Mouse (Mus musculus): ENCODE results near the gene Foxp2. TPM values are rescaled to one million over a fixed set of nuclear protein-coding genes. Genes with fewer than 3 reads are reported as not detected.

The Foxp2 gene
- polyA plus RNA-seq, 1 experiment, result not detected

DNA sequence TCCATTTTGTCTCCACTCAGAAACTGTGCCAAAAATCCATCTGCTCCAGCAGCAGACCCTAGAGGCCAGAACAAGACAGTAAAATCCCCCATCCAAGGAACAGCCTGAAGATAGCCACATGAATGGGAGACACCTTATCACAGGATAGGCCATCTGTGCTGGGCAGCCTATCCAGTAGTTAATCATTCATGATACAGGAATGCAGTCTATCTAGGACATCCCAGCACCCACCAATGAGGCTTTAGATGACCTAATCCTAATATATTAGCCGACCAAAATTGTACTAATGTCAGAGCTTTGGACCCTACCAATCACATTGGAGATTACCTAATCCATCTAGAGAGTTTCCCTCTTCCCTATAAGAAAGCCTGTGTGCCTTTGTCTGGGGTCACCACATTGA, 565.5 kb downstream of the Foxp2 start:
- WGBS, result 33% methylated on average over 1 of the region's 1 CpGs
- Histone ChIP-seq H3K4me3 (ENCODE audit: insufficient read depth, low read depth, low read length) (no peak overlapping the region), H3K4me1 (ENCODE audit: control insufficient read depth, insufficient read depth, low read length) (no peaks in the 10 kb centered on the region), H3K27ac (ENCODE audit: insufficient read depth, low read depth, low read length) (no peak overlapping the region)
- TF ChIP-seq POLR2A (IDR thresholded peaks at IDR 0.05; ENCODE audit: insufficient read depth, low read depth, low read length) (no peak), CTCF (IDR thresholded peaks at IDR 0.05; ENCODE audit: insufficient read depth, low read depth, low read length) (no peak)

DNA sequence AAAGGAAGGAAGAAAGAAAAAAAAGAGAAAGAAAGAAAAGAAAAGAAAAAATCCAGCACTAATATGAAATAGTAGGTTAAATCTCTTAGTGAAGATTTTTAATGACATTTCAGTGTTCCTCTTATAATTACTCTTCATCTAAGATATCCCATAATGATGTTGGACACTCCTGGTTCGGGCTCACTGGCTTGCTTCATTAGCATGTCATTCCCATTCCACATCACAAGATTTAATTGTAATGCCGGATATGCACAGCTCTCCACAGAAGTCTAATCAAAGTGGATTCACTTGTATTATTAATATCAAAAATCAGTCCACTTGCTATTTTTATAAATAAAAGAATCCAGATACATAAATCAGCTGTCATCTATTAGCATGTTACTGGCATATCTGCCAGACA, 585.8 kb downstream of the Foxp2 start:
- Histone ChIP-seq H3K27ac (ENCODE audit: insufficient read depth, low read depth, low read length) (no peak overlapping the region), H3K4me1 (ENCODE audit: control insufficient read depth, insufficient read depth, low read length) (no peaks in the 10 kb centered on the region), H3K4me3 (ENCODE audit: insufficient read depth, low read depth, low read length) (no peak overlapping the region)
- no peak for TF ChIP-seq POLR2A (IDR thresholded peaks at IDR 0.05; ENCODE audit: insufficient read depth, low read depth, low read length)
- TF ChIP-seq CTCF (IDR thresholded peaks at IDR 0.05; ENCODE audit: insufficient read depth, low read depth, low read length), result no peak
- WGBS, result 87% methylated on average over 2 of the region's 2 CpGs

Other genes with a start within 250 kb of the Foxp2 start
- not detected in 2 replicates for gene Ppp1r3a, start 146.1 kb upstream of the Foxp2 start, polyA plus RNA-seq (2012; ENCODE audit: insufficient read depth, insufficient read length, low replicate concordance, missing spikeins)